Mouse (Mus musculus): ENCODE data around the gene Neo1. TPM values are rescaled to one million over a fixed set of nuclear protein-coding genes. Genes with fewer than 3 reads are reported as not detected.

Gene Neo1
- polyA plus RNA-seq, 1 experiment from 2014 or later = 40.8 TPM

DNA sequence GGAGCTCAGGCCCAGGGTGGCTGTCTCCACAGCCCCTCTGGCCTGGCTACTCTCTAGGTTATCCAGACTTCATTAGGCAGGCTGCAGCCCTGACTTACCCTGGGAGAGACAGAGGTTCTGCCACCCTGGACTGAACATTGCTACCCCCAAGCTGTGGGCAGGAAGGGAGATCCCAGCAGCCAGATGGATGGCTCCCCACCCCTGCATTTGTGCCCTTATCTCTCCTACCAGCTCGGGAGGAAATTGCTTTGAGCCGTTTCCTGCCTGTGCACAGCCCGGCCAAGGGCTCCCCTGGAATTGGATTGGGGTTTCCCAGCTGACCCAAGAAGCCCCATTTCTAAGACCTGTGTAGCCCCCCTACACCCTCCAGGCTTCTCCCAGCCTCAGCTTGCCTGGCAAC is 189.2 kb downstream of the Neo1 start:
- H3K9me3 ChIP-seq = no peaks in the 10 kb centered on the region
- 67% methylated on average over 3 of the region's 3 CpGs for WGBS
- H3K27ac ChIP-seq = no peak overlapping the region
- H3K4me2 ChIP-seq (replicated peaks) = no peak overlapping the region
- peaks cover 34% of the 10 kb centered on the region for H3K4me1 ChIP-seq (replicated peaks)
- H3K9ac ChIP-seq (replicated peaks) = no peak overlapping the region
- ATAC-seq = no peak
- H3K27me3 ChIP-seq = no peaks in the 10 kb centered on the region
- no peak overlapping the region for H3K4me3 ChIP-seq (replicated peaks)
- peaks cover 16% of the 10 kb centered on the region for H3K36me3 ChIP-seq

GRCm38 (mm10) chr9:58844597-58844996 is 191.6 kb downstream of the Neo1 start:
- Histone ChIP-seq H3K9ac (replicated peaks) (no peak overlapping the region), H3K27ac (no peak overlapping the region), H3K4me1 (replicated peaks) (peaks cover 18% of the 10 kb centered on the region), H3K9me3 (no peaks in the 10 kb centered on the region), H3K36me3 (peaks cover 16% of the 10 kb centered on the region), H3K27me3 (no peaks in the 10 kb centered on the region), H3K4me2 (replicated peaks) (no peak overlapping the region), H3K4me3 (replicated peaks) (no peak overlapping the region)
- ATAC-seq = no peak
- WGBS = 94% methylated on average over 3 of the region's 3 CpGs

DNA sequence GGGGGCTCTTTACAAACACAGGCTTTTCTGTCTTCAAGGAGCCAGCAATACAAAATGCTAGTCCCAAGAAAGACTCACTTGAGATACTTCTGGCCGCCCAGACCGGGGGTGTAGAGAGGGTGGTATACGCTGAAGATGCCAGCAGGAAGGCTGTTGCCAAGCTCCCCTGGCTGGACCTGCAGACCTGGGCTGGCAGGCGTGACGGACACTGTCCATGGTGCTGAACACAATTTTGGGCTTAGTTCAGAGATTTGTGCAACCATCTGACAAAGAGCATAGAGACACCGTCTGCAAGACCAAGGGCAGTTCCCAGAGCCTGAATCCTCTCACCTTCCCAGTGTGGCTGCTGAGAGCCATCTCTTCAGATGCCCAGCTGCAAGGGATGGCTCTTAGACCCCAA is 194.6 kb downstream of the Neo1 start:
- Histone ChIP-seq H3K9me3 (no peaks in the 10 kb centered on the region), H3K9ac (replicated peaks) (no peak overlapping the region), H3K27me3 (no peaks in the 10 kb centered on the region), H3K4me2 (replicated peaks) (no peak overlapping the region), H3K27ac (no peak overlapping the region), H3K4me3 (replicated peaks) (no peak overlapping the region), H3K4me1 (replicated peaks) (peaks cover 25% of the 10 kb centered on the region), H3K36me3 (peaks cover 16% of the 10 kb centered on the region)
- no peak for ATAC-seq
- WGBS = 26% methylated on average over 6 of the region's 6 CpGs

GRCm38 (mm10) chr9:58838504-58838903 is 197.7 kb downstream of the Neo1 start:
- peaks cover 42% of the 10 kb centered on the region for H3K4me1 ChIP-seq (replicated peaks)
- H3K9me3 ChIP-seq = no peaks in the 10 kb centered on the region
- no peak overlapping the region for H3K27ac ChIP-seq
- H3K27me3 ChIP-seq = no peaks in the 10 kb centered on the region
- no peak overlapping the region for H3K4me2 ChIP-seq (replicated peaks)
- ATAC-seq = no peak
- no peak overlapping the region for H3K4me3 ChIP-seq (replicated peaks)
- 84% methylated on average over 5 of the region's 5 CpGs for WGBS
- no peak overlapping the region for H3K9ac ChIP-seq (replicated peaks)
- H3K36me3 ChIP-seq = no peaks in the 10 kb centered on the region

DNA sequence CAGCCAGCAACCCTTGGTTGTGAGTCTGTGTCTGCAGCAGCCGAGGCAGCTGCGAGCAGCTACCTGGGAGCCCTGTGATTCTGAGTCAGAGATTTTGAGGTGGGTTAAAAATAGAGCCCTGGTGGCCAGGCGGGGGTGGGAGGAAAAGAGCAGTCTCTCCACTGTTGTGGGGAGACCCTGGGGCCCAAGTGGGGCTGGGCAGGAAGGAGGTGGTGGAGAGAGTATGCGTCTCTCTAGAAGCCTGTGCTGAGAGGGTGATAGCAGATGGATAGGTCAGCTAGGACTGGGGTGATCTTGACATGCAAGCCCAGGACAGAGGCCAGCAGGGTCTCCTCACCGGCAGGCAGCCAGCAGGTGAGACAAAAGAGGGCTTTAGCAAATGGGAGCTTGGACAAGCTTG is 199.1 kb downstream of the Neo1 start:
- Histone ChIP-seq H3K4me2 (replicated peaks) (no peak overlapping the region), H3K4me3 (replicated peaks) (no peak overlapping the region), H3K4me1 (replicated peaks) (peaks cover 49% of the 10 kb centered on the region), H3K27ac (no peak overlapping the region), H3K36me3 (no peaks in the 10 kb centered on the region), H3K27me3 (no peaks in the 10 kb centered on the region), H3K9me3 (no peaks in the 10 kb centered on the region), H3K9ac (replicated peaks) (no peak overlapping the region)
- WGBS = 70% methylated on average over 5 of the region's 5 CpGs
- no peak for ATAC-seq

DNA sequence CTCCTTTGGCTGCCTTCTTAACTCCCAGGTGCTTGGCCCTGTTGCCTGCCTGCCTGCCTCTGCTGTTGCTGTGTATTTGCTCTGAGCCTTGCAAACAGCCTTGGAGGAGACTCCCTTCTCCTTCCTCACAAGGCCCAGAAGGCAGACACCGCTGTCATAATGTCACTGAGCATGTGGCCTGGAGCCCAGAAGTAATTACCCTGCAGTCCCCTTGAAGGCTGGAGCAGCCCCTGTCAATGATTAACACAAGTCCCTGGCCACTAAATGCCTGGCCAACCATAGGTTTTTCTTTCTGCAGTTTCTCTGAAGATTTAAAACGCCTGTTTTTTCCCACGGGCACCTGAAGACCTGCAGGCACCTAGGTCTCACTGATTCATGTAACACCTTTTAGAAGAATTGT is 203.3 kb downstream of the Neo1 start:
- peaks cover 64% of the 10 kb centered on the region for H3K4me1 ChIP-seq (replicated peaks)
- no peak for ATAC-seq
- H3K9ac ChIP-seq (replicated peaks) = no peak overlapping the region
- H3K36me3 ChIP-seq = no peaks in the 10 kb centered on the region
- no peaks in the 10 kb centered on the region for H3K27me3 ChIP-seq
- H3K4me2 ChIP-seq (replicated peaks) = no peak overlapping the region
- no peak overlapping the region for H3K27ac ChIP-seq
- H3K4me3 ChIP-seq (replicated peaks) = no peak overlapping the region
- no peaks in the 10 kb centered on the region for H3K9me3 ChIP-seq
- 80% methylated on average over 3 of the region's 3 CpGs for WGBS

DNA sequence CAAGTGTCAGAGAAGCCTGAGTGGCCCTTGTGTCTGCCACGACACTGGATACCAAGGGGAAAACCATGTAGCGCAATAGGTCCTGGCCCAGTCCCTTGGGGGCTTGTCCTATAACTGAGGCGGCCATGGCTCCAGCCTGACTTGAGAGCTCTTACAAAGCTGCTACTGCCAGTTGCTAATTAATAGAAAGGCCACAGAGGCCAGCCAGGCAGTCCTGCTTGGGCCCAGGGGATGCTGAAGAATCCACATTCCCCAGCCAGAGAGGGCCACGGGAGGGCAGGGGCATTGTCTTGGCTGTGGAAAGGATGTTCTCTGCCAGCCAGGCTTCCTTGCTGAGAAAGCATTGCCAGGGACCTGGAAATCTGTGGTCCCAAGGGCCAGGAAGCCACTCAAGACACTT is 206.6 kb downstream of the Neo1 start:
- no peak overlapping the region for H3K9ac ChIP-seq (replicated peaks)
- 53% methylated on average over 4 of the region's 4 CpGs for WGBS
- no peak overlapping the region for H3K27ac ChIP-seq
- no peak for ATAC-seq
- peaks cover 10% of the 10 kb centered on the region; the same call in 1 of the 2 replicates for H3K27me3 ChIP-seq
- H3K4me1 ChIP-seq (replicated peaks) = peaks cover 73% of the 10 kb centered on the region
- H3K4me2 ChIP-seq (replicated peaks) = no peak overlapping the region
- H3K9me3 ChIP-seq = no peaks in the 10 kb centered on the region
- no peak overlapping the region for H3K4me3 ChIP-seq (replicated peaks)
- H3K36me3 ChIP-seq = 0 out of 2 replicates have a peak, but pooled peaks cover 3% of the 10 kb centered on the region

Other genes starting within 250 kb of the Neo1 start
- 2.8 and 3.7 TPM in 2 replicates for gene Hcn4, start 213.0 kb downstream of the Neo1 start, polyA plus RNA-seq (2015; fragmentation: Nextera tagmentation; extraction: Ambion mirVana)

All from midbrain, embryonic 13.5 days (tissue).